Mouse (Mus musculus) cerebellum, postnatal 4 days (tissue): Measurements from ENCODE around the gene Atp6v0e2.

Source experiments
- DNase-seq, 2 experiments: peaks; one replicate each; pipeline ENCODE4 v3.0.0; 2022; ENCODE audit warnings: low spot score in 2 of 2, mixed read lengths in 1 of 2

The Atp6v0e2 gene

GRCm38 (mm10) chr6:48573280-48573679 is 35.9 kb downstream of the Atp6v0e2 start:
- no peak for DNase-seq

DNA sequence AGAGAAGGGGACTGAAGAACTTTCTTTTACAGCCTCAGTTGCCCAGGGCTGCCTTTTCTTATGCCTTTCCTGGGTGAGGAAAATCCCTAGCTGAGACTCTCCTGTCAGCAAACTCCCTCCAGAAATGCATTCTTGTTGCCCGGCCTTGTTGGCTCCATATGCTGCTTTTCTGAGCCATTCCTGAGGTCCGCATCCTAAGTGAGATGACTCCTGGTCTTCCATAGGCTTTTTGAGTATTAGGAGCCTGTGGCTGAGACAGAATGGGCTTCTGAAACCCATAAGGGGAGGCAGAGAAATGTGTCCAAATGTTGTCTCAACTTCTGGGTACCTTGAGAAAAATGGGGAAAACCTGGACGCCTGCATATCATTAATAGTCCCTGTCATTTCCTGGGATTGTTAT is 36.6 kb downstream of the Atp6v0e2 start:
- DNase-seq = no peak

GRCm38 (mm10) chr6:48578736-48579135 is 41.3 kb downstream of the Atp6v0e2 start:
- DNase-seq = no peak

DNA sequence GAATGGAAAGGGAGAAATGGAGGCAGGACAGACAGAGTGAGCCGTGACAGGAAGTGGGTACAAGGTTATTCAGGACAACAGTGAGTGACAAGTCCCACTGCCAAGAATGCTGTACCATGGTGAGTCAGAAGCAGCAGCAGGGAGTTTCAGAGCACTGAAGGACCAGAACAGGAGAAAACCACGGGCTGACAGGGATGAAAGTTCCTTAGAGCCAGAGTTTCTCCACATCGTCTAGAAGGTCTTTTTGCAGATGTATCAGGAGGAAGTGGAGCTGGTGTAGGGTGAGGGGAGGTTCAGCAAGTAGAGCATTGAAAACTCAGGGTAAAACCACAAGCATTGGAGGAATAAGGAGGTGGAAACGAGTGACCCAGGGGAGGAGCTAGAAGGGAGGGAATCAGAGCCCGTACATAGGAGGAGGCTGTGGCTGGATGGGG is 41.8 kb downstream of the Atp6v0e2 start:
- no peak for DNase-seq

- DNase-seq = no peak
Observed at GRCm38 (mm10) chr6:48581257-48581656, 43.8 kb downstream of the Atp6v0e2 start.

DNA sequence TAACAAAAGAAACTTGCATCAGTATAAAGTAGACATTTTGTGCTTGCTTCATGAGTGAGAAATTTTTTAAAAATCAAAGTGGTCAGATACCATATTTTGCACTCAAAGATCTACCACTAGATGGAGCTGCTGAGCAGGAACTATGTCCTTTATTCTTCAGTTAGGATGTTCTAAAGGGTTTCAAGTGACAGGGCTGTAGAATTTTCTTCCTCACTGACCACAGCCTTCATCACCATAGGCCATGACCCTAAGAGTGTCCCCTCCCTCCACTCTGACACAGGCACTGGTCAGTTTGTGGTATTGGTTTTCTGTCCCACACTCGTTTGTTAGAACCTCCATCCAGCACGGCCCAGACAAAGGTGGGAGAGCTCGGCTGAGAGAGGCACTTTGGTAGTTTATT is 44.6 kb downstream of the Atp6v0e2 start:
- peak in 1 of 2 experiments; percentile 38 for DNase-seq

- DNase-seq = no peak
Observed at GRCm38 (mm10) chr6:48589194-48589750, 51.9 kb downstream of the Atp6v0e2 start, which contains the start of gene Gm45021. Gene Gm45021, plus strand, starts transcription at chr6:48589610.
